Mouse (Mus musculus): Measurements from ENCODE around the gene Raver2.

The Raver2 gene

GRCm38 (mm10) chr4:101177796-101178195, 109.0 kb downstream of the Raver2 start:
- DNase-seq: no peak

DNA sequence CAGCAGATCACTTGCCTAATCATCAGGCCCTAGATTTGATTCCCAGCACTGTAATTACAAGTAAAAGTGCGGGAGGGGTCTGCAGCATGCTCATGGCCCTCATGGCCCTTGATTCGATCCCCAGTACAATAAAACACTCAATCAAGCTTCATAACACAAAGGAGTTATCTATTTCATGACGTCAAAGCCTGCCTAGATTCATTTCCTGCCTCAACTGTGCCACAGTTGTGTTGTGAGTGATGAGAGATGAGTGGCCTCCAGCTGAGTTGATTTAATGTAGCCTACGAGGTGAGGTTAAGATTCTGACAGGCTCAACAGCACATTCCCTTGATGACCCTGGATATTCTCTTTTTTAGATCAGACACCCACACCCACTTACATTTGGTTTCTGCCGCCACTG, 110.3 kb downstream of the Raver2 start:
- no peak for DNase-seq

- no peak for DNase-seq
These were observed 111.1 kb downstream of the Raver2 start for GRCm38 (mm10) chr4:101179836-101180235.

DNA sequence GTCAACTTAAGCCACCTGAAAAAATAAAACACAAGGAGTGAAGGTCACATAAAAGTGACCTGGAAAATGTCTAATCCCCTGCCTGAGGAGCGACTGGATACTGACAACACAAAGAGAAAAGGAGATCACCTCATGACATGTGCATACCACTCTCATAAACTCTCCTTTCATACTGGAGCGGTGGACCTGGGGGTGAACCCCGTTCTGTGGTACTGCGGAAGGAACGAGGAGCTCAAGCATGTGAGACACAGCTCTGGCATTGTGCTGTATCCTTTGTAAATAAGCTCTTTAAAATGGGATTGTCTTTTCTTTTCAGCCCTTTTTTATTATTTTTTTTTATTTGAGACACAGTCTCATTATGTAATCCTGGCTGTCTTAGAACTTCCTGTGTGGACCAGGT, 111.9 kb downstream of the Raver2 start:
- DNase-seq: no peak

DNA sequence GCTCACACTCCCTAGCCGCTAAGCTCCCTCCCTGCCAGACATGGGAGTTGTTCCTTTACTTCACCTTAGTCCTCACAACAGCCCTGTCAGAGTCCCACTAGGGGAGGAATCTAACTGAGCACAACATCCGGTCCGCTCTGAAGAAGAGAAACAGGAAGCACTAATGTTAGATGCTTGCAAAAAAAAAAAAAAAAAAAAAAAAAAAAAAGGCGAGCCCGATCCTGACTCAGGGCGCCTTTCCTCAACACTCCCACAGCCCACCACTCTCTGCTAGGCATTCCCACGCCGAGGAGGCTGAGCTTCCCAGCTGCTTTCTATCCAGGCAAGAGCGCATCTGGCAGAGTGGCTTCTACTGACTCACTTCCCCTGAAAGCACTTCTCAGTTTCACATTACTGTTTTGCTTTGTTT, 113.8 kb downstream of the Raver2 start:
- DNase-seq: no peak

DNA sequence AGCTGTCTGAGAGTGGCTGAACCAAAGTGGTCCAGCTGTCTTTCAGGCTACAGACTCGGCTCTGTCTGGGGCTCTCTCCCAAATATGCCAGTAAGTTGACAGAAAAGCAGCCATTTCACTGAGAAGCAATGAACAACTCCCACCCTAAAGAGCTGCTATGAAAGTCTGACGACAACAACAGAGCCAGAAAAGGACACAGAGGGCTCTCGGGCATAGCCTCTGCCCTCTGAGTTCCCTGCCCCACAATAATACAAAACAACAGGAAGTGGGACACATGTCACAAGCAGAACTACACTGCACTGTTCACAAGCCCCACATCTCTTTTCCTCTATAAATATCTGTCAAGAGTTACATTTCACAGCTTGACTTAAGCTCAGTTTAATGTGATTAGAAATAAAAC, 116.4 kb downstream of the Raver2 start:
- no peak for DNase-seq

DNA sequence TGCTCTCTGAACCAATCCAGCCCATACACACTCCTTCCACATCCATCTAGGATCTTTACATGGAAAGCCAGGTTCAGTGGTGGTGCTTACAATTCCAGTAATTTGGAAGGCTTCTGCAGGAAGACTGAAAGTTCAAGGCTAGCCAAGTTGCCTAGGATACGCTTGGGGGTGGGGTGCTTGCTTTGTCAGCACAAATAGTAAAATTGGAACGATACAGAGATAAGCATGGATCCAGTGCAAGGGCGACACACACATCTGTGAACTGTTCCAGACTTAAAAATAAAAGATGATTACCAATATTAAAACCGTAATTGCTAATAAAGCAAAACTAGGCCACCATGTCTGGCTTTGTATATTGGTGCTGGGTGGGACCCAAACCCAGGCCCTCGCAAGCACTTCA, 117.8 kb downstream of the Raver2 start:
- DNase-seq: no peak

GRCm38 (mm10) chr4:101187381-101187780, 118.6 kb downstream of the Raver2 start:
- DNase-seq: no peak

DNA sequence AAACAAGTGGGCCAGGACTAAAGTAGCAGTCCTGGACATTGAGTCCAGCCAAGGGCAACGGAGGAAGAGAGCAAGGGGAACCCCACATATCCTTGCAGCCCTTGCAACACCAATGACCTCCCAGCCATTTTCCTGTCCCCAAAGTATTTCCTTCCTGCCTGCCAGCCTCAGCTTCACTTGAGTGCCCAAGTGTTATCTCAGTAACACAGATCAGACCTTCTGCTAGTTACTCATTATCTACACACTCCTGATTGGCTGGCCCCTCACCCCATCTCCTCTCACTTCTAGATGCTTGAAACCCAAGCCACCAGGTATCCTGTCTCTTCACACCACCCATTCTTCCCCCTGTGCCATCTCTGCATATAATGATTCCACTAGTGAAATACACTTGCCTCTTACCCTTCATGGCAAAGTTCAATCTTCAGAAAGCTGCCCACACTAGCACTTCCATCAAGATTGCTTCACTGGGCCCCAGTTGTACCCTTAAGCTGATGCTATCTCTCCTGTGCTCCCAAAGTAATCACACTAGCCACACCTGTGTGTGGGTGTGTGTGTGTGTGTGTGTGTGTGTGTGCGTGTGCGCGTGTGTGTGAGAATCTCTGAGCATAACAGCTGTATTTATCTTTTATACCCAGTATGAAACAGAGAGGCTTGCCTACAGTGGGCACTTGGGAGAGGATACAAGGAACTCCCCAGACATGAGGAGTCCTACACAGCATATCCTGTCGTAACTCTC, 123.6 kb downstream of the Raver2 start:
- no peak for DNase-seq

DNA sequence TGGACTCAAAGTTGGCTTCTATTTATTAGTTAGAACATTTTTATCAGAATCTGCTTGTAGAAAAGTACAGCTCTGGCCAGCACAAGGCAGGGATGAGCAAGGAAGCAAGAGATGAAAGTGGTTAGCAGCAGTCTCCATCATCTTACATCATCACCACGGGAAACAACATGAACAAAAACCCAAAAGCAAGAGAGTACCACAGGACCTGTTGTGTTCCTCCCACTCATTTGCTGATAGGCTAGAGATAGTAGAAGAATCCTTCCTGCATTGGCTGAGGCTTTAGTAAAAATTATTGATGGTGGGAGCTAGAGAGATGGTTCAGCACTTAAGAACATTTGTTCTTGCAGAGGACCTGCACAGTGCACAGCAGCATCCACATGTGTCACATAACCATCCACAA, 125.4 kb downstream of the Raver2 start:
- no peak for DNase-seq

DNA sequence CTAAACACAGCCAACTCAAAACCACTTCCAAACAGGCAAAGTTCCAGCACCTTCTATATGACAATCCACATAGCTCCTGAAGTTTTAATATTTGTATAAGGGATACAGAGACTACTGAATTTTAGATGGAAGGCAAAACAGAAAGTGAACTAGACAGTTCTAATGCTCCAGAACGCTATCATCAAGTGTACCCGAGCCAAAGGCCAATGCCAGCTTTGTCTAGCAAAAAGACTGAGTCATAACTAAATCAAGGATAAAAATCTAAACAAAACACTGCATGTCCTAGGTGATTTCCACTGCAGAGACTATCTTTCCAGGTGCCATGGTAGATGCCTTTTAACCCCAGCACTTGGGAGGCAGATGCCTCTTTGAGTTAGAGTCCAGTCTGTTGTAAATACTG, 127.6 kb downstream of the Raver2 start:
- DNase-seq: no peak

GRCm38 (mm10) chr4:101197421-101198170, 128.8 kb downstream of the Raver2 start:
- DNase-seq: no peak

DNA sequence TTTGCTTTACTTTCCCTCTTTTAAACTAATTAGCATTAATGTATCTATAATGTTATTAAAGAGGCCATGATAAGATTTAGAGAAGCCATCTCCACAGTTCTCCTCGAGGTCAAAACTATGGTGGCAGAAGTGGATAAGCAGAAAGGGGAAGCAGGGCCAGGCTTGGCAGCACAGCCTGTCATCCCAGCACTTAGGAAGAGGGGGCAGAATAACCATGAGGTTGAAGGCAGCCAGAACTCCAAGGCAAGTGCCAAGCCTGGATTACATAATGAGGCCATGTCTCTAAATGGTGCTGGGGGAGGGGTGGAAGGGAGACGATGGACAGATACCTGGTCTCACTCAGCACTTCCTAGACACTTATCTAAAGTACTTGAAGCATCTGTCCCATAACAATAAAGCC, 129.6 kb downstream of the Raver2 start:
- peak; percentile 55 for DNase-seq

GRCm38 (mm10) chr4:101199433-101200081, 130.8 kb downstream of the Raver2 start:
- DNase-seq: no peak

Data from kidney, adult 18-20 months (tissue).